Mouse (Mus musculus) heart, adult 2 months (tissue): ENCODE data around the gene Crlf3. TPM values are rescaled to one million over a fixed set of nuclear protein-coding genes. Genes with fewer than 3 reads are reported as not detected.
A peak's percentile ranks its signal among the peaks of the same experiment; 100 is the strongest.

ENCODE experiments used
- DNase-seq, 2 experiments: peaks; one replicate each; pipeline ENCODE4 v3.0.0; 2021
- H3K27ac ChIP-seq: fragments of 200-600 bp; 2 replicates; pipeline ENCODE4 v1.8.1; 2022
- H3K27me3 ChIP-seq: fragments of 200-500 bp; 2 replicates; pipeline ENCODE4 v1.6.1; 2012; ENCODE audit warnings: mild to moderate bottlenecking, low read length, inconsistent platforms, mixed read lengths; ENCODE audit not compliant: control insufficient read depth, insufficient read depth
- H3K36me3 ChIP-seq: fragments of 200-500 bp; 2 replicates; pipeline ENCODE4 v1.6.1; 2012; ENCODE audit warnings: low read length, inconsistent platforms; ENCODE audit not compliant: control insufficient read depth, insufficient read depth
- H3K4me1 ChIP-seq: fragments of 200-500 bp; 2 replicates; pipeline ENCODE4 v1.6.1; 2011; ENCODE audit warnings: low read length; ENCODE audit not compliant: control insufficient read depth, insufficient read depth
- H3K4me3 ChIP-seq: fragments of 200-600 bp; 2 replicates; pipeline ENCODE4 v1.8.1; 2022
- H3K79me2 ChIP-seq: fragments of 200-500 bp; replicated peaks from 2 replicates; pipeline ENCODE4 v1.6.1; 2012; ENCODE audit warnings: mild to moderate bottlenecking, inconsistent platforms, low read length, moderate library complexity, mixed read lengths; ENCODE audit not compliant: control insufficient read depth, insufficient read depth
- H3K9ac ChIP-seq: fragments of 200-500 bp; 2 replicates; pipeline ENCODE4 v1.6.1; 2012; ENCODE audit warnings: low read depth, mild to moderate bottlenecking, control low read depth, inconsistent platforms, low read length, mixed read lengths
- CTCF ChIP-seq: fragments of 200-600 bp; IDR thresholded peaks from 2 replicates; pipeline ENCODE4 v1.8.1; 2022; ENCODE audit warnings: antibody characterized with exemption, mild to moderate bottlenecking, moderate library complexity
- EP300 ChIP-seq: fragments of 200-500 bp; IDR thresholded peaks from 2 replicates; pipeline ENCODE4 v1.6.1; 2011; ENCODE audit warnings: low read depth, low read length, control low read depth; ENCODE audit not compliant: insufficient read depth
- POLR2A ChIP-seq: fragments of 200-500 bp; IDR thresholded peaks from 2 replicates; pipeline ENCODE4 v1.6.1; 2011; ENCODE audit warnings: mild to moderate bottlenecking, low read depth, low read length, control low read depth; ENCODE audit not compliant: insufficient read depth
- WGBS: fragments of 180-500 bp; shearing (Covaris S2); methylation state at CpG from one replicate; pipeline ENCODE4 v1.1.7; 2018; 5-methylcytosine and 5-hydroxymethylcytosine counted together
- intact Hi-C: fragments of 180-260 bp; cut with DNase I; formaldehyde crosslinking; loops from one replicate; pipeline ENCODE4 v1.15.1; 2025
- polyA plus RNA-seq: library from polyadenylated mRNA; depleted of rRNA; stranded (reverse); fragments of >200 nt; gene quantifications from 2 replicates; pipeline ENCODE4 v1.2.3, GENCODE M21; 2012
- total RNA-seq, 2 experiments: library from RNA; stranded (reverse); gene quantifications; 2 replicates each; pipeline ENCODE4 v1.2.3; 2021

The Crlf3 gene
- total and polyA plus RNA-seq, 3 experiments, result 8.0 to 10.9 (median 10.8) TPM

DNA sequence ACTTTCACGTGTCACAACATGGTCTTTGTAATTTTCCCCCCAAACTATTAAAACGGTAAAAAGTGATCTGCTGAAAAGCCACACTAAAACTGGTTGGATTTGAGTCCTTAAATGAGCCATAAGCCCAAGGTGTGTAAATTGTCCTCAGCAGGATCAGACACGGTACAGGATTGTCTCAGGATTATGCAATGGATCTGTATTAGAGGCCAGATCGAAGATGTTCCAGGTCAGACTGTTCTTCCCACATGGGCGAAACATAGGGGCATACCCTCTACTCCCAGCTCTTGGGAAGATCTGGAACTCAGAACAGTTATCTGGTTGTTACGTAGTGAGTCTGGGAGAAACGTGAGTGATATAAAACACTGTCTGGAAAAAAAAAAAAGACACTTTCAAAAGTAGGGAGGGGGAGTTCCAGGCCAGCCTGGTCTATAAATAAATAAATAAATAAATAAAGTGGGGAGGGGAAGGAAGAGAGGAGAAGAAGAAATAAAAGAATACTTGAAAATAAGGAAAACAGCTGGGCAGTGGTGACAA lies 1.1 kb upstream of the Crlf3 start:
- no peak for TF ChIP-seq POLR2A
- no peak for TF ChIP-seq EP300
- TF ChIP-seq CTCF, result no peak
- peaks cover 3% of the 10 kb centered on the region; the same call in 1 of the 2 replicates for H3K79me2 ChIP-seq
- no peak overlapping the region for H3K9ac ChIP-seq
- no peak overlapping the region for H3K4me3 ChIP-seq
- DNase-seq, result no peak
- peaks cover 7% of the 10 kb centered on the region for H3K36me3 ChIP-seq
- no peaks in the 10 kb centered on the region for H3K27me3 ChIP-seq
- intact Hi-C loops, result no loop called here
- 72% methylated on average over 7 of the region's 7 CpGs for WGBS
- H3K27ac ChIP-seq, result peak overlapping the region; percentile 96
- peaks cover 6% of the 10 kb centered on the region for H3K4me1 ChIP-seq

DNA sequence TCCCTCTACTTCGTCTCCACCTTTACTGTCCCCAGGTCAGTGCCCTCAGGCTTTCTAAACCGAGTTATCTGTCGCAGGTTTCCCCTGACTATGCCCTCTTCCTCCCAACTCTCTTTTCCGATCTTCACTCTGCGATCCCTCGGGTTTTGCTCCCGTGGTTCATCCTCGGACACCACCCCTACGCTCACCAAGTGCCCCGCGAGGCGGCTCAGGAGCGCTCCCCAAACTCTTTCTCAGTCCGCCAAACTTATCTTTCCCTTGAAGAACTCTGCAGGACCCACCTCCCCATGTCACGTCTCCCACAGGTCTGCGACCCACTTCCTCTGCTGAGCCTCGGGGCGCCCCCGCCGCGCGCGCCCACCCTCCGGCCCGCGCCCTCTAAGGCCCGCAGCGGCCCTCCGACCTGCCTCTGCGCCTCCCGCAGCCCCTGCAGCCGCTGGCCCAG lies 388 bp downstream of the Crlf3 start:
- H3K36me3 ChIP-seq, result peaks cover 7% of the 10 kb centered on the region
- H3K27me3 ChIP-seq, result no peaks in the 10 kb centered on the region
- WGBS, result under 1% methylated on average over 32 of the region's 32 CpGs
- peaks cover 6% of the 10 kb centered on the region for H3K4me1 ChIP-seq
- H3K27ac ChIP-seq, result peak overlapping the region; percentile 96
- intact Hi-C loops, result no loop called here
- peaks cover 3% of the 10 kb centered on the region; the same call in 1 of the 2 replicates for H3K79me2 ChIP-seq
- TF ChIP-seq EP300, result no peak
- no peak for TF ChIP-seq POLR2A
- TF ChIP-seq CTCF, result no peak
- no peak for DNase-seq
- peak overlapping the region; percentile 99 for H3K9ac ChIP-seq
- peak overlapping the region; percentile 59 for H3K4me3 ChIP-seq

DNA sequence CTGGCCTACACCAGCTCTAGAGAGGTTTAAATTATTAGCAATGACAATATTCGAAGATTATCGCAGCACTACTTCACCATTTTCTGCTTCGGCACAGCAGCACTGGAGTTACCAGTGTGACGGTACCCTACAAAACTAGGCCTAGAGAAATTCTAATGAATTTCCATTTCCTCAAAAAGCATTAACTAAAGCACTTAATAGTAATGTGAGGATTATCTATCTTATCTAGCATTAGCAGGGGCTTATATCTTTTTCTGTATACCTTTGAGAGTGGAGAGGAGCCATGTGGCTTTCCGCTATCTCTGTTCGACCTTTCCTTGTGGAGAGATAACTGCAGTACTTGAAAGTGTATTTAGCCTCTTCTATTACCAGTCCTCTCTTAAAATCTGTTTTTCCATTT lies 1.0 kb downstream of the Crlf3 start:
- TF ChIP-seq POLR2A (no peak), CTCF (no peak), EP300 (no peak)
- H3K4me3 ChIP-seq, result peak overlapping the region; percentile 59

DNA sequence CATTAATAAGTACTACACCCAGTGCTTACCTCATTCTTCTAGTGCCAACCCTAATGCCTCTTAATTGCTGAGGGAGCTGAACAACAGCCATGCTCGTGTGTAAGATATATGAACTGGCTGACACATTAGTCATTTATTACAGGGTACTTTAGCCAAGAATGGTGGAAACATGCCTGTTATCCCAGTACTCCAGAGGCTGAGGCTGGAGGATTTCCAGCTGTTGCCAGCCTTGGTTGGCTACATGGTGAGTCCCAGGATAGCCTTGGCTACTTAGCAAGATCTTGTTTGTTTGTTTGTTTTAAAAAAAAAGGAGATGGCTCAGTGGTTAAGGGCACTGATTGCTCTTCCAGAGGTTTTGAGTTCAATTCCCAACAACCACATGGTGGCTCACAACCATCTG lies 2.0 kb downstream of the Crlf3 start:
- Histone ChIP-seq H3K4me1 (peaks cover 6% of the 10 kb centered on the region), H3K4me3 (no peak overlapping the region), H3K27me3 (no peaks in the 10 kb centered on the region), H3K79me2 (peaks cover 6% of the 10 kb centered on the region; the same call in 1 of the 2 replicates), H3K27ac (no peak overlapping the region), H3K36me3 (peaks cover 7% of the 10 kb centered on the region), H3K9ac (no peak overlapping the region)
- WGBS, result 58% methylated on average over 1 of the region's 1 CpGs
- no peak for TF ChIP-seq POLR2A
- no peak for DNase-seq
- intact Hi-C loops, result no loop called here

More for the DNA sequence above, 1.0 kb downstream of the Crlf3 start:
- 54% methylated on average over 6 of the region's 6 CpGs for WGBS
- peaks cover 3% of the 10 kb centered on the region; the same call in 1 of the 2 replicates for H3K79me2 ChIP-seq
- intact Hi-C loops, result no loop called here
- no peak overlapping the region; the same call in 1 of the 2 replicates for H3K9ac ChIP-seq
- peaks cover 6% of the 10 kb centered on the region for H3K4me1 ChIP-seq
- peaks cover 7% of the 10 kb centered on the region for H3K36me3 ChIP-seq
- peak overlapping the region; percentile 15; the same call in 1 of the 2 replicates for H3K27ac ChIP-seq
- DNase-seq, result no peak
- H3K27me3 ChIP-seq, result no peaks in the 10 kb centered on the region

DNA sequence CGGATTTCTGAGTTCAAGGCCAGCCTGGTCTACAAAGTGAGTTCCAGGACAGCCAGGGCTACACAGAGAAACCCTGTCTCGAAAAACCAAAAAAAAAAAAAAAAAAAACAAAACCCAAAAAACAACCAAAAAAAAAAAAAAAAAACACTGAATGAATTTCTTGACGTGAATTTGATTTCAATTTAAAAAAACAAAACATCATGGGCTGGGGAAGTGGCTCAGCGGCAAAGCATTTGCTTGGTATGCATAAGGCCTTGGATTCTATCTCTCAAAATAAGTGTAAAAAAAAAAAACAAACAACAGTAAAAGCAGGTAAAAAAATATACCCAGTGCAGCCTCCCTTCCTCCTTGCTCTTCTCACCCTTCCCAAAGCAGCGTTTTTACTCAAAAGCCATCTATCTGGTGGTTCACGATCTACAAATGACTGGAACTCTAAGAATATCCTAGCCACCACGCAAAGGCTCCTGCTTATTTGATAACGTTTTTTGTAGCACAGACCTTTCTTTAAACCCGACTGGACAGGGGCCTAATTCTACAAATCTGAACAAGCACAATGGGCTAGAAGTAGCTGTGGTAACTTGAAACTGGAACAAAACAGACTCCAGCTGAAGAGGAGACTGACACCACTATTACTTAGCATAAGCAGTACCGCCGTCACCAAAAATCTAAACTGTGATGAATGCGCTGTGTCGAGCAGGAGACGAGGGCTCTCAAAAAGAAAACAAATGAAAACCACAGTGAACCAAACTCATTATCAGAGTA lies 2.8 kb downstream of the Crlf3 start:
- Histone ChIP-seq H3K4me3 (no peak overlapping the region), H3K27me3 (no peaks in the 10 kb centered on the region), H3K27ac (no peak overlapping the region), H3K9ac (no peak overlapping the region), H3K4me1 (peaks cover 6% of the 10 kb centered on the region), H3K36me3 (peaks cover 7% of the 10 kb centered on the region), H3K79me2 (peaks cover 6% of the 10 kb centered on the region; the same call in 1 of the 2 replicates)
- 73% methylated on average over 14 of the region's 14 CpGs for WGBS
- no peak for DNase-seq
- no peak for TF ChIP-seq EP300
- no peak for TF ChIP-seq CTCF
- no peak for TF ChIP-seq POLR2A
- intact Hi-C loops, result no loop called here
